Mouse (Mus musculus): ENCODE data around the gene Pgp. TPM values are rescaled to one million over a fixed set of nuclear protein-coding genes. Genes with fewer than 3 reads are reported as not detected.

The Pgp gene
- total RNA-seq (2023): 10 to 100 TPM; 15.5 to 17.4 TPM

DNA sequence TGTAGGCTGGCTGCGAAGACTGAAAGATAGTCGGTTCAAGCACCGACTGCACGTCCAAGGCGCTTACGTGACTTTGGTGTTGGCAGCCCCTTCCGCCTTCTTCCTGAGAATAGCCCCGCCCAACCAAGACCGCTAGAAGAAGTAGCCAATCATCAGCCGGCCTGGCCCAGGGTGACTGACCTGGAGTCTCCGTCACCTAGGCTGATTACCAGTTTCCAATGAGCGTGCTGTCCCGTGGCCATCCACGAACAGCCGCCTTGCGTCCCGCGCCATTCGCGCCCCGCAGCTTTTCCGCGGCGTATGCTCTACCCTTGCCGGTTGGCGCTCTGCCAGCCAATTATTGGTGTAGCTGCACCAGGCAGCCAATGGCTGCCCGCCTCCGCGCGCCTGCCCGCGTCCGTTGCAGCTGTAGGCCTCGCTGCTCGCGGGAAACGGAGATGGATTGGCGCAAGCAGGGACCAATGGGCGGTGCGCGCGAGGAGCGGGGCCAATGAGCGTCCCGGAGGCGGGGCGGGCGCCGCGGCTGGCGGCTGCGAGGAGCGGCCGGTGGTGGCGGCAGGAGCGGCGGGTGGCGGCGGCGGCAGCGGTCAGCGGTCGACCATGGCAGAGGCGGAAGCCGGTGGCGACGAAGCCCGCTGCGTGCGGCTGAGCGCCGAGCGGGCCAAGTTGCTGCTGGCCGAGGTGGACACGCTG, at the start of gene Pgp, which contains the start of gene E4f1:
Pgp (plus strand) TSS at position 483 of the 693 bp plus-strand sequence.
E4f1 (minus strand) TSS at position 404 of the 693 bp plus-strand sequence.

DNA sequence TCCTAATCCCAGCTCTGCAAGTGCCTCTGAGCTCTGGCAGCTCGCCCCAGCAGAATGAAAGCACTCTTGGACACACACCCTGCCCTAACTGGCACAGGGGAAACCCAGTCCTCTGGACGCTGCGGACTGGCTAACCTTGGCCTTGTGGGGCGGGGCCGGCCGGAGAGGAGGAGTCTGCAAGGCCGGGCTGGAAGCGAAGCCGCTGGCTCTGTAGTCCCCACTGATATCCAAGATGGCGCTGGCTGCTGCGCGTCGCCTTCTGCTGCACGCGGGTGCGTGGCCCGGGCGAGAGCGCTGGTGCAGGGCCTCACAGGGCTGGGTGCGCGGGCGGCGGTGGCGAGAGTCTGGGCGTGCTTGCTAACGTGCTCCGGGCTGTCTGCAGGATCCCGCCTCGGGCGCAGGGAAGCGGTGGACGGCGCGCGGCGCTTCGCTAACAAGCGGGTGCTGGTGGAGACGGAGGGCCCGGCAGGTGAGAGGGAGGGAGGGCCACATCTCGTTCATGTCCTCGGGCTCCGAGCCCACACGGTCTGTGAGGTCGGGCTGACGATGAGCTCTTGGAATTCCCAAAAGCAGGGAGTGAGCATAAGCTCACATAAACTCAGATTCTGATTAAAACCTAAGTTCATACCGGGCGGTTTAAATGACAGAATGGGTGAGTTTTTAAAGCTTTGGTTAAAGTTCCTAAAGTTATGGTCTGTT, 43.6 kb upstream of the Pgp start, which contains the start of gene Eci1:
Eci1 (plus strand) TSS at position 171 of the 699 bp plus-strand sequence.

DNA sequence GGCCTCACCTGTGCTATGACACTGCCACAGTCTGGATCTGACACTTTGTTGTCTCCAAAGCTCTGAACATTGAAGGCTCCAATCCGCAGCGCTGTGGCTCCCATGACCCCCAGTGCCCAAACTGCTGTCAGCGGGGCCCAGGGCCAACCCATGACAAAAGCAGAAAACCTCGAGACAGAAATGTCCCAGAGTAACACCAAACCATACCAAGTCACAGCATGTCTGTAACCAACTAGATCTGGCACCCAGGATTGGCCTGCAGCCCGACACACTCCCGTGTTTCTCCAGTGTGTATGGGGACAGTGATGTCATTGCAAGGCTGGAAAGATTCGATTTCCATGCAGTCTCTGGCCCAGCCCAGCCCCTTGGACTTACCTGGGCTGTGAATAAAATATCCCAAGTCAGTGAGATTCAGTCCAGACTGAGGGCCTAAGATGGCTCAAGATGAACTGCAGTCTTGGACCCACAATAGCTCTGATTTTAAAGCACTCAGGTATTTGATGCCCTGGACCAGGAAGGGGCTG, 27.5 kb upstream of the Pgp start, which contains the start of gene Dnase1l2:
Dnase1l2 (minus strand) TSS at position 474 of the 524 bp plus-strand sequence.

DNA sequence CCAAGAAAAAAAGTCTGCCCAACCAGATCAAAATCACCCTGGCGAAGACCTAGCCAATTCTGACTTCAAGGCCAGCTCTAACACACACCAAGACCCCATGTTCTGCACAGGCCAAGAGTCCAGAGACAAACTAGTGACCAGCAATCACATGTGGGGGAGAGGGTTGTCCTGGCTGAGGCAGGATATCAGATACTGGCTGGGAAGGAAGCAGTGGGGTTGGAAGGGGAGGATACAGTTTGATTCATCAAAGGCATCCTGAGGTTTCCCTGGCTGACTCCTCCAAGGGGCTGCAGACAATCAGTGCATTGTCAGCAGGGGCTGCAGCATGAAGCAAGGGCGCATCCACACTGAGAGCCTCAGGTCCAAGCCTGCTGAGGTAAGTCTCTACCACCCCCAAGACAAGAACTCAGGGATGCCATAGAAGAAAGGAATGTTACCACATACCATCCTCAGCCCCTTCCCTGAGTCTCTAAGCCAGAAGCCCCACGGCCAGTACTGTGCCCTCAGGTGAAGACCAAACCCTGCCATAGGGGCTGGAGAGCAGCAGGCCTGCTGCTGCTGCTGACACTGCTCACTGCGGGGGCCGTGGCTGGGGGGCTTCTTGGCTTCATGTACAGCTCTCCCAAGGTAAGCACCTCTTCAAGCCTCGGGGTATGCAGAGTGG, 3.6 kb downstream of the Pgp start, which contains the start of gene Bricd5:
Bricd5 (plus strand) TSS at position 273 of the 664 bp plus-strand sequence.

DNA sequence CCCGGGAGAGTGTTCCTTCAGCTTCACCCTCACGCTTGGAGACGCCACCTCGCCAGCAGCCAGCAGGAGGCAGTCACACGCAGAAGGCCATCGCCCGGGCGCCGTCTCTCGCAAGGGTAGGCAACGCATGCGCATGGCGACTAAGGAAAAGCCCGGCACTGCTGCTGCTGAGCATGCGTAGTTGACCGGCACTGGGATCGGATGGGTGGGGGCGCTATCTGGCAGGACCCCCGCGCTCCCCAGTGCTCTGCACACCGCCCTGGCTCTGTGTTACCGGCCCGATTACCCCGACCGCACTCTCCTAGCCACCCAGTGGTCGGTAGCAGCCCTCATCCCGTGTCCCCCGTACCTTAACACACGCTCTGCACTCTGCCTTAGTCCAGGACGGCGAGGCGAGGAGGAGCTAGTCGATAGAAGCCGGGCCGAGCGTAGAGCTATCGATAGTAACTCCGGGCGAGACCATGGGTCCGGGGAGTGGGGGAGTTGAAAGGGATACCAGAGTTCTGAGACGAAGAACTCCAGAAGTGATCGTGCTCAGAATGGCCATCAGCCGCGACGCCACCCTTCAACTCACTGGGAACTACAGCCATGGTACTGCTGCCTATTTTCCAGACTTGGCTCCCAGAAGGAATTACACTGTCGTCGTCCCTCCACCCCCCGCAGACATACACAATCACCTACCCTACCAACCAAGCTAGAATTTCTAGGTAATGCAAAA, 8.6 kb downstream of the Pgp start, which contains the start of gene Mlst8:
Mlst8 (minus strand) TSS at position 416 of the 718 bp plus-strand sequence.

DNA sequence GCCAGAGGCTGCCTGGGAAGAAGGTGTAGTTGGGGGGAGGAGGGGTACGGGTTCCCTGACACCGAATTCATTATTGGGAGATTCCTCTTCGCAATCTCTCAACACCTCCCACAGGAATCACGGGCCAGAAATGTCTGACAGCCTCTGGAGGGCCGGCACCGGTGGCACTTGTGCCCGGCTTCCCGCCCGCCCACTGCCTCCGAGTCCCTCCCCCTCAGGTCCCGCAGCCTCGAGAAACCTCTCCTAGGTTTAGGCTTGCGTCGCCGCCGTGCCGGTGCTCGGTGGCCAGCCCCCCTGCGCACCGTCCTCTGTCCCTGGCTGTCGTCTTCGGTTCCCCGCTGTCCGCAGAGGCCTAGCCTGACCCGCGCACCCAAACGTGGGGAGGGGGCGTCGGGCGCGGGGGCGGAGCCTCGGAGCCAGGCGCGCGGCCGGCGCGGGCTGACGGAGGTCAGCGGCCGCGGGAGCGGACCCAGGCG, 18.0 kb downstream of the Pgp start, which contains the start of gene Caskin1:
Caskin1 (plus strand) TSS at position 416 of the 476 bp plus-strand sequence.

Other genes with a start within 250 kb of the Pgp start
- gene Tedc2, start 249.5 kb upstream of the Pgp start, total RNA-seq (2023): 1 to 10 TPM; 7.3 to 8.3 TPM
- gene Ccnf, start 218.9 kb upstream of the Pgp start, total RNA-seq (2023): 10 to 100 TPM in 1 of 2 experiments, 1 to 10 TPM in 1; 7.7 to 10.2 TPM
- under 1 TPM in 1 of 2 experiments, not detected in 1; 0.23 TPM for gene Abca17, start 119.3 kb upstream of the Pgp start, total RNA-seq (2023)
- gene Abca3, start 118.4 kb upstream of the Pgp start, total RNA-seq (2023): 10 to 100 TPM; 43.3 to 52.2 TPM
- gene Rnps1, start 55.8 kb upstream of the Pgp start, total RNA-seq (2023): 100 to 1,000 TPM; 153 to 159 TPM
- gene Eci1, start 43.8 kb upstream of the Pgp start, total RNA-seq (2023): 10 to 100 TPM; 17.3 to 17.4 TPM
- 1 to 10 TPM; 5.6 to 6.0 TPM for gene Dnase1l2, start 27.3 kb upstream of the Pgp start, total RNA-seq (2023)
- 10 to 100 TPM; 64.4 to 88.9 TPM for gene E4f1, start 79 bp upstream of the Pgp start, total RNA-seq (2023)
- 1 to 10 TPM in 1 of 2 experiments, under 1 TPM in 1; 0.76 to 1.2 TPM for gene Bricd5, start 3.5 kb downstream of the Pgp start, total RNA-seq (2023)
- gene Mlst8, start 8.7 kb downstream of the Pgp start, total RNA-seq (2023): 10 to 100 TPM; 27.6 to 29.2 TPM
- not detected for gene Caskin1, start 18.2 kb downstream of the Pgp start, total RNA-seq (2023)
- gene Traf7, start 57.5 kb downstream of the Pgp start, total RNA-seq (2023): 100 to 1,000 TPM; 162 to 172 TPM
- 1 to 10 TPM; 1.8 to 2.0 TPM for gene Rab26, start 63.8 kb downstream of the Pgp start, total RNA-seq (2023)
- 100 to 1,000 TPM; 103 to 104 TPM for gene Pkd1, start 79.4 kb downstream of the Pgp start, total RNA-seq (2023)
- 10 to 100 TPM; 58.4 to 76.0 TPM for gene Tsc2, start 162.2 kb downstream of the Pgp start, total RNA-seq (2023)
- gene Nthl1, start 162.3 kb downstream of the Pgp start, total RNA-seq (2023): 1 to 10 TPM; 4.3 to 5.2 TPM
- gene Slc9a3r2, start 179.9 kb downstream of the Pgp start, total RNA-seq (2023): not detected
- gene Npw, start 188.1 kb downstream of the Pgp start, total RNA-seq (2023): not detected
- 10 to 100 TPM; 63.7 to 67.1 TPM for gene Zfp598, start 199.3 kb downstream of the Pgp start, total RNA-seq (2023)
- under 1 TPM in 1 of 2 experiments, not detected in 1; 0.47 TPM for gene Syngr3, start 219.6 kb downstream of the Pgp start, total RNA-seq (2023)
- 10 to 100 TPM; 20.5 to 22.8 TPM for gene Gfer, start 225.8 kb downstream of the Pgp start, total RNA-seq (2023)
- 1 to 10 TPM; 2.4 to 5.0 TPM for gene Noxo1, start 225.8 kb downstream of the Pgp start, total RNA-seq (2023)
- gene Tbl3, start 237.3 kb downstream of the Pgp start, total RNA-seq (2023): 10 to 100 TPM; 27.4 to 33.3 TPM
- gene Rnf151, start 247.7 kb downstream of the Pgp start, total RNA-seq (2023): not detected
- gene Rps2, start 247.7 kb downstream of the Pgp start, total RNA-seq (2023): 1,000 to 10,000 TPM; 1,514 to 1,529 TPM